In the genomic region with DNA sequence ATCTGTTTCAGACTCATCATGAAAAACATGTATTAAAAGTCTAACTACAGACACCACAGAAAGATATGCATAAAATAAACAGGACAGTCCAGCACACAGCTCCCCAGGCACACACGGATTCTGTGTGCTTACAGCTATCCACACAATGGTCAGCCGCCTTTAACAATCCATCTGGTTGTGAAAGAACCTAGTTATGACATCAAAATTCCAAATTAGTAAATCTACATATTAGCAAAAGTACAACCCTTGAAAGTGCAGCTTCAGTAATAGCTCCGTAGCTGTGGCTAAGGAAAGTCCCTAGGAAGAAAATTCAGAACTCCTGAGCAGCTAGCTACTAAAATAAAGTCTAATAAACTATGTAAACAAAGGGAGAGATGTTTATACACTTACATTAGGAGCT, we compare ENCODE assay signal across 13 mouse cellular contexts.
"Had no signal": no experiment of that assay in that cellular context is flagged by ENCODE, and none has a peak within 500 bp of the region (broad histone marks: within the 10 kb centered on the region; RNA-seq: fewer than 3 reads in every experiment).

No protein-coding gene starts in this region.

- H3K27me3 ChIP-seq: hindbrain, embryonic 13.5 days; intestine, embryonic 15.5 days; liver, embryonic 15.5 days had no signal

- H3K9ac ChIP-seq: hindbrain, embryonic 13.5 days; intestine, embryonic 15.5 days; liver, embryonic 15.5 days had no signal

- H3K4me3 ChIP-seq: hindbrain, embryonic 13.5 days; intestine, embryonic 15.5 days; layer of hippocampus, adult 2 months; liver, embryonic 15.5 days had no signal

- ATAC-seq: hindbrain, embryonic 16.5 days; intestine, embryonic 15.5 days had no signal

- H3K36me3 ChIP-seq: hindbrain, embryonic 13.5 days; intestine, embryonic 15.5 days; liver, embryonic 15.5 days had no signal

- DNase-seq: kidney, adult 2 months; kidney, postnatal 25 days; layer of hippocampus, adult 9-11 months; lung, postnatal 4 days; midbrain, embryonic 14.5 days; thymus, postnatal 25 days had no signal

- H3K4me2 ChIP-seq: hindbrain, embryonic 13.5 days; intestine, embryonic 15.5 days; liver, embryonic 15.5 days; midbrain, embryonic 11.5 days had no signal

- H3K9me3 ChIP-seq: hindbrain, embryonic 13.5 days; intestine, embryonic 15.5 days; liver, embryonic 15.5 days had no signal

- H3K27ac ChIP-seq: hindbrain, embryonic 13.5 days; intestine, embryonic 15.5 days; kidney, postnatal 0 days; layer of hippocampus, adult 2 months; liver, embryonic 15.5 days had no signal
